Mouse (Mus musculus): ENCODE results near the gene Cfap73. TPM values are rescaled to one million over a fixed set of nuclear protein-coding genes. Genes with fewer than 3 reads are reported as not detected.

Gene Cfap73
- total and polyA plus RNA-seq, 3 experiments: 0.16 TPM; not detected in 2

- Histone ChIP-seq H3K4me1 (ENCODE audit: control insufficient read depth, insufficient read depth, low read length) (peaks cover 3% of the 10 kb centered on the region), H3K27ac (no peak overlapping the region), H3K36me3 (ENCODE audit: control insufficient read depth, insufficient read depth, low read length) (no peaks in the 10 kb centered on the region), H3K27me3 (ENCODE audit: control insufficient read depth, insufficient read depth, low read length) (no peaks in the 10 kb centered on the region), H3K9ac (ENCODE audit: low read depth, low read length) (no peak overlapping the region), H3K4me3 (no peak overlapping the region), H3K79me2 (replicated peaks; ENCODE audit: control insufficient read depth, insufficient read depth, low read length) (no peaks in the 10 kb centered on the region)
- no peak for TF ChIP-seq POLR2A (IDR thresholded peaks at IDR 0.05; ENCODE audit: insufficient read depth, low read depth, low read length)
- no peak for TF ChIP-seq EP300 (IDR thresholded peaks at IDR 0.05; ENCODE audit: insufficient read depth, low read depth, low read length)
- no peak for TF ChIP-seq CTCF (IDR thresholded peaks at IDR 0.05)
- no peak for DNase-seq
- WGBS: 78% methylated on average over 3 of the region's 3 CpGs
- intact Hi-C loops (cut with DNase I): no loop called here
Observed at GRCm38 (mm10) chr5:120607335-120607734, 26.7 kb downstream of the Cfap73 start.

- intact Hi-C loops (cut with DNase I): no loop called here
- WGBS: 75% methylated on average over 25 of the region's 25 CpGs
- H3K27me3 ChIP-seq (ENCODE audit: control insufficient read depth, insufficient read depth, low read length): no peaks in the 10 kb centered on the region
- H3K4me1 ChIP-seq (ENCODE audit: control insufficient read depth, insufficient read depth, low read length): peaks cover 3% of the 10 kb centered on the region
- no peak for DNase-seq
- H3K27ac ChIP-seq: no peak overlapping the region
- H3K9ac ChIP-seq (ENCODE audit: low read depth, low read length): no peak overlapping the region
- H3K4me3 ChIP-seq: no peak overlapping the region
- no peak for TF ChIP-seq EP300 (IDR thresholded peaks at IDR 0.05; ENCODE audit: insufficient read depth, low read depth, low read length)
- no peak for TF ChIP-seq CTCF (IDR thresholded peaks at IDR 0.05)
- TF ChIP-seq POLR2A (IDR thresholded peaks at IDR 0.05; ENCODE audit: insufficient read depth, low read depth, low read length): no peak
- no peaks in the 10 kb centered on the region for H3K36me3 ChIP-seq (ENCODE audit: control insufficient read depth, insufficient read depth, low read length)
- no peaks in the 10 kb centered on the region for H3K79me2 ChIP-seq (replicated peaks; ENCODE audit: control insufficient read depth, insufficient read depth, low read length)
Observed at GRCm38 (mm10) chr5:120606590-120607200, 27.3 kb downstream of the Cfap73 start.

GRCm38 (mm10) chr5:120605688-120606087 lies 28.3 kb downstream of the Cfap73 start:
- intact Hi-C loops (cut with DNase I): loop anchor here (1.0 to 2.0 kb wide), 2 partner anchors 15 to 100 kb away; no protein-coding TSS in a partner anchor
- Histone ChIP-seq H3K27me3 (ENCODE audit: control insufficient read depth, insufficient read depth, low read length) (no peaks in the 10 kb centered on the region), H3K36me3 (ENCODE audit: control insufficient read depth, insufficient read depth, low read length) (no peaks in the 10 kb centered on the region), H3K79me2 (replicated peaks; ENCODE audit: control insufficient read depth, insufficient read depth, low read length) (no peaks in the 10 kb centered on the region), H3K4me1 (ENCODE audit: control insufficient read depth, insufficient read depth, low read length) (peaks cover 3% of the 10 kb centered on the region; the same call in 1 of the 2 replicates), H3K27ac (no peak overlapping the region), H3K4me3 (no peak overlapping the region), H3K9ac (ENCODE audit: low read depth, low read length) (no peak overlapping the region)
- DNase-seq: peak; percentile 85 to 86
- WGBS: 1% methylated on average over 6 of the region's 8 CpGs
- TF ChIP-seq EP300 (IDR thresholded peaks at IDR 0.05; ENCODE audit: insufficient read depth, low read depth, low read length): 0 out of 2 replicates have a peak, but pooled peaks have one; percentile 67
- peak; percentile 91 for TF ChIP-seq CTCF (IDR thresholded peaks at IDR 0.05)
- TF ChIP-seq POLR2A (IDR thresholded peaks at IDR 0.05; ENCODE audit: insufficient read depth, low read depth, low read length): no peak

- Histone ChIP-seq H3K79me2 (replicated peaks; ENCODE audit: control insufficient read depth, insufficient read depth, low read length) (no peaks in the 10 kb centered on the region), H3K36me3 (ENCODE audit: control insufficient read depth, insufficient read depth, low read length) (no peaks in the 10 kb centered on the region), H3K4me3 (no peak overlapping the region), H3K27me3 (ENCODE audit: control insufficient read depth, insufficient read depth, low read length) (no peaks in the 10 kb centered on the region), H3K27ac (no peak overlapping the region), H3K4me1 (ENCODE audit: control insufficient read depth, insufficient read depth, low read length) (peaks cover 4% of the 10 kb centered on the region; the same call in 1 of the 2 replicates), H3K9ac (ENCODE audit: low read depth, low read length) (0 out of 2 replicates have a peak overlapping the region, but pooled peaks have one; percentile 7)
- DNase-seq: no peak
- intact Hi-C loops (cut with DNase I): loop anchor here (1.0 to 2.0 kb wide), 2 partner anchors 14 to 100 kb away; no protein-coding TSS in a partner anchor
- WGBS: 2% methylated on average over 10 of the region's 10 CpGs
- no peak for TF ChIP-seq EP300 (IDR thresholded peaks at IDR 0.05; ENCODE audit: insufficient read depth, low read depth, low read length)
Observed at GRCm38 (mm10) chr5:120605241-120605661, 28.8 kb downstream of the Cfap73 start.

- Histone ChIP-seq H3K27ac (no peak overlapping the region), H3K36me3 (ENCODE audit: control insufficient read depth, insufficient read depth, low read length) (no peaks in the 10 kb centered on the region), H3K4me3 (no peak overlapping the region), H3K79me2 (replicated peaks; ENCODE audit: control insufficient read depth, insufficient read depth, low read length) (no peaks in the 10 kb centered on the region), H3K27me3 (ENCODE audit: control insufficient read depth, insufficient read depth, low read length) (no peaks in the 10 kb centered on the region), H3K4me1 (ENCODE audit: control insufficient read depth, insufficient read depth, low read length) (peaks cover 4% of the 10 kb centered on the region; the same call in 1 of the 2 replicates), H3K9ac (ENCODE audit: low read depth, low read length) (no peak overlapping the region)
- TF ChIP-seq POLR2A (IDR thresholded peaks at IDR 0.05; ENCODE audit: insufficient read depth, low read depth, low read length): no peak
- peak; percentile 69 for TF ChIP-seq CTCF (IDR thresholded peaks at IDR 0.05)
- TF ChIP-seq EP300 (IDR thresholded peaks at IDR 0.05; ENCODE audit: insufficient read depth, low read depth, low read length): 0 out of 2 replicates have a peak, but pooled peaks have one; percentile 45
- peak; percentile 78 to 86 for DNase-seq
- intact Hi-C loops (cut with DNase I): loop anchor here (1.0 to 5.0 kb wide), 3 partner anchors 14 to 100 kb away; no protein-coding TSS in a partner anchor
- WGBS: 6% methylated on average over 6 of the region's 6 CpGs
Observed at GRCm38 (mm10) chr5:120604839-120605238, 29.2 kb downstream of the Cfap73 start.

GRCm38 (mm10) chr5:120603515-120603914 lies 30.5 kb downstream of the Cfap73 start:
- Histone ChIP-seq H3K9ac (ENCODE audit: low read depth, low read length) (no peak overlapping the region), H3K79me2 (replicated peaks; ENCODE audit: control insufficient read depth, insufficient read depth, low read length) (no peaks in the 10 kb centered on the region), H3K4me1 (ENCODE audit: control insufficient read depth, insufficient read depth, low read length) (peaks cover 4% of the 10 kb centered on the region; the same call in 1 of the 2 replicates), H3K4me3 (no peak overlapping the region), H3K27ac (no peak overlapping the region), H3K36me3 (ENCODE audit: control insufficient read depth, insufficient read depth, low read length) (no peaks in the 10 kb centered on the region), H3K27me3 (ENCODE audit: control insufficient read depth, insufficient read depth, low read length) (no peaks in the 10 kb centered on the region)
- DNase-seq: no peak
- intact Hi-C loops (cut with DNase I): loop anchor here (5.0 kb wide), 1 partner anchor 46 kb away; no protein-coding TSS in a partner anchor
- 78% methylated on average over 7 of the region's 7 CpGs for WGBS
- TF ChIP-seq EP300 (IDR thresholded peaks at IDR 0.05; ENCODE audit: insufficient read depth, low read depth, low read length) (no peak), CTCF (IDR thresholded peaks at IDR 0.05) (no peak), POLR2A (IDR thresholded peaks at IDR 0.05; ENCODE audit: insufficient read depth, low read depth, low read length) (no peak)

All from heart, adult 2 months (tissue).